Mouse (Mus musculus): ENCODE results near the gene Mgst2. TPM values are rescaled to one million over a fixed set of nuclear protein-coding genes. Genes with fewer than 3 reads are reported as not detected.

The Mgst2 gene
- polyA plus RNA-seq, 1 experiment from 2014 or later, result 16.5 TPM

DNA sequence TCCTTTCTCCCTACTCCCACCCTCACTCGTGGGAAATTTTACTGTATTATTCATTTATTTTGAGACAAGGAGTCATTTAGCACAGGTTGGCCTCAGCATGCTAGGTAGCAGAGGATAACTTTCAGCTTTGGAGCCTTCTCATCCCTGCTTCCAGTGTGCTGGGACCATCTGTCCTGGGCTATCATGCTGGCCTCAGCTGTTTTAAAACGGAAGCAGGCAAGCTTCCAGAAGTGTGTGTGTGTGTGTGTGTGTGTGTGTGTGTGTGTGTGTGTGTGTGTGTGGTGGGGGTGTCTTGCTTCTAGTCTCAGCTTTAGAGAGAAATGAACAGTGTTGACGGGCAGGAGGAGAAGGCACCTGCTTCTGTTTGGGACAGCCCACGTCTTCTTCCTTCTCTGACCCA is 57.7 kb downstream of the Mgst2 start:
- Histone ChIP-seq H3K9ac (no peak overlapping the region), H3K4me1 (replicated peaks) (peaks cover 28% of the 10 kb centered on the region), H3K4me3 (replicated peaks) (no peak overlapping the region), H3K27ac (no peak overlapping the region), H3K4me2 (no peak overlapping the region), H3K36me3 (no peaks in the 10 kb centered on the region), H3K27me3 (peaks cover 3% of the 10 kb centered on the region; the same call in 1 of the 2 replicates), H3K9me3 (replicated peaks) (no peaks in the 10 kb centered on the region)
- WGBS (ENCODE audit: insufficient replicate concordance), result 57% methylated on average over 4 of the region's 4 CpGs
- ATAC-seq (ENCODE audit: low read depth), result no peak
- DNase-seq, result no peak

DNA sequence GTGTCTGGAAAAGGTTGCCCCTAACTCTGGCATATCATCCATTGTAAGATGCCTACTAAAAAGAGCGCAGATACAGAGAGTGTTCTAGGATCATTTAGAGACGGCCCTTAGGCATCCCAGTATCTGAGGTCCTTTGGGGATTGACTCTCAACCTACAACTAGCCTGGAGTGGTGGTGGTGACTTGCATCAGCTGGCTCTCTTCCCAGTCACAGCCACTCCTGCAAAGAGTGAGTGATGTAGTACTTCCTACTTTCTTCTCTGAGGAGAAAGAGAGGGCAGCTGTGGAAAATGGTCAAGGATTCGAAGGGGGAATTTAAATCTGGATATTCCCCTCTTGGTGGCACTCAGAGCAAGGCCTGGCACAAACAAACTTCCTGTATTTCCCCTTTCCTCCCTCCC is 59.2 kb downstream of the Mgst2 start:
- Histone ChIP-seq H3K4me3 (replicated peaks) (no peak overlapping the region), H3K9me3 (replicated peaks) (no peaks in the 10 kb centered on the region), H3K36me3 (no peaks in the 10 kb centered on the region), H3K4me1 (replicated peaks) (peaks cover 22% of the 10 kb centered on the region), H3K27ac (no peak overlapping the region), H3K4me2 (no peak overlapping the region), H3K27me3 (peaks cover 5% of the 10 kb centered on the region; the same call in 1 of the 2 replicates), H3K9ac (no peak overlapping the region)
- DNase-seq (no peak), ATAC-seq (ENCODE audit: low read depth) (no peak)
- 75% methylated on average over 3 of the region's 3 CpGs for WGBS (ENCODE audit: insufficient replicate concordance)

DNA sequence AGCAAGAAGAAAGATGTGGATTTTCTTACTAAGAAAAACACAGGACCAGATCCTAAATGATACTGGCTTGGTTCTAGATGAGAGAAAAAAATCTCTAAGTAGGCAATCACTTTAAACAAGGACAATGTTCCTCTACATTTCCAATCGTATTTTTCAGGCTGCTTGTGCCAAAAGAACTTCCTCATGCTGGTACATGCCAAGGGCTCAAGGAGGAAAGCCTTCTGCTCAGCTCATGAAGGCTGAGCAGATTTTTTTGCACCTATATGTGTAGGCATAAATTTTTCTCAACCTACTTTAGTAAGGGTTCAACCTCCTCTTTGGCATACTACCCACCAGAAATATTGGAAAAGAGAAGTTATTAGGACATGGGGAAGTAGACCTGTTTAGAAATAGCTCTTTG is 59.8 kb downstream of the Mgst2 start:
- H3K9me3 ChIP-seq (replicated peaks), result no peaks in the 10 kb centered on the region
- no peak overlapping the region for H3K27ac ChIP-seq
- no peaks in the 10 kb centered on the region for H3K36me3 ChIP-seq
- 45% methylated on average over 1 of the region's 1 CpGs for WGBS (ENCODE audit: insufficient replicate concordance)
- H3K9ac ChIP-seq, result no peak overlapping the region
- H3K4me1 ChIP-seq (replicated peaks), result peaks cover 22% of the 10 kb centered on the region
- H3K4me2 ChIP-seq, result no peak overlapping the region
- DNase-seq, result no peak
- no peak overlapping the region for H3K4me3 ChIP-seq (replicated peaks)
- ATAC-seq (ENCODE audit: low read depth), result no peak
- H3K27me3 ChIP-seq, result peaks cover 5% of the 10 kb centered on the region; the same call in 1 of the 2 replicates

DNA sequence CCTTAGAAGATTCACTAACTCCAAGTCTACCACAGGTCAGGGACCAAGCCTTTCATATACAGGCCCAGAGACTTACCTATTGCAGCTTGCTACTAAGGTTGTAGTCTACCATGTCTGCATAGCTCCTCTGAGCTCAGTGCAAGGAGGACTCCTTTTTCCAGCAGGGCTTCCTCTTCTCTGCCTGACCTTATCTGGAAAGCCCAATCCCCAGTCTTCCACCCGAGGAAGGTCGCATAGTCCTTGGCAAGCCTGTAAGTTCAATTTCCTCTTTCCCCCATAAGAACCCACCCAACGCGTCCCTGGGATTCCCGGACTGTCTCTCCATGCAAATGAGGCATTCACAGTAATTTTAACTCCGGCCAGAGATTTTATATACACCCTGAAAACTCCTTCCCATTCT is 66.1 kb downstream of the Mgst2 start:
- Histone ChIP-seq H3K9me3 (replicated peaks) (no peaks in the 10 kb centered on the region), H3K36me3 (no peaks in the 10 kb centered on the region), H3K4me1 (replicated peaks) (peaks cover 74% of the 10 kb centered on the region), H3K27me3 (peaks cover 5% of the 10 kb centered on the region; the same call in 1 of the 2 replicates), H3K4me3 (replicated peaks) (no peak overlapping the region), H3K9ac (0 out of 2 replicates have a peak overlapping the region, but pooled peaks have one; percentile 61), H3K27ac (peak overlapping the region; percentile 96), H3K4me2 (no peak overlapping the region)
- DNase-seq (no peak), ATAC-seq (ENCODE audit: low read depth) (no peak)
- WGBS (ENCODE audit: insufficient replicate concordance), result 34% methylated on average over 6 of the region's 6 CpGs

DNA sequence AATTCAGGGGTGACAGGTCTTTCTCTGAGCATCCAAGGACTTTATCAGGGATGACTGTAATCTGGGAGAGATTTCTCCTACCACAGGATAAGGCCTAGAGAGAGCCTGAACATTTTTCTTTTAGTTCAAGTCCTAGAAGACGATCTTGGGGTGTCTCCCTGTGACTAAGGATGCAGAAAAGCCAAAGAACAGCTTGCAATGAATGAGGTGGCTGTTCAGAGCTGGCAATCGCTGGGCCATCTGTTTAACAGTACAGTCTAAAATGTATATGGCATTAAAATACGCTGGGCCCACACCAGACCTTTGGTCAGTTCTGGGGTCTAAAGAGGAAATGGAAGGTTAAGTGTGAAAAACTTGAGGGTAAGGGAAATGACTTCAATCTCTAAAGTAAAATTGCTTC is 67.3 kb downstream of the Mgst2 start:
- Histone ChIP-seq H3K4me1 (replicated peaks) (peaks cover 86% of the 10 kb centered on the region), H3K9ac (peak overlapping the region; percentile 61), H3K4me3 (replicated peaks) (no peak overlapping the region), H3K27me3 (peaks cover 5% of the 10 kb centered on the region; the same call in 1 of the 2 replicates), H3K36me3 (no peaks in the 10 kb centered on the region), H3K4me2 (peak overlapping the region; percentile 63), H3K27ac (peak overlapping the region; percentile 96), H3K9me3 (replicated peaks) (no peaks in the 10 kb centered on the region)
- ATAC-seq (ENCODE audit: low read depth) (no peak), DNase-seq (no peak)
- WGBS (ENCODE audit: insufficient replicate concordance), result 35% methylated on average over 3 of the region's 3 CpGs

DNA sequence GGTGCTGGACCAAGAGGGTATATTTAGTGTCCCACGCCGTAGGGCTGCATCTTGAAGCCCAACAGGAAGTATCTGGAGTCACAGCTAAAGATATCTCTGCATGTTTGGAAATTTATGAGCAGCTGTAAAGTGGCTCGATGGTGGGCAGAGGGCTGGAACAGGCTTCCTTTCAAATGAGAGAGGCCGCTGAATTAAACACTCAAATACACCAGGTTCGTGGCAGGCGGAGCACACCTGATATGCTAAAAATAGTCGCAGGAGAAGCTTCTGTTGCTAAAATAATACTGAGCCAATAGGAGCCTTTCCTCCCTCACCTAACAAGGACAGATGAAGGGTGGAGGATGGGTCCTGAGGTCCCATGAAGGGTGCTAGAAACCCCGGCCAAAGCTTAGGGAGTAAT is 67.8 kb downstream of the Mgst2 start:
- H3K4me1 ChIP-seq (replicated peaks), result peaks cover 91% of the 10 kb centered on the region
- whole genome bisulfite sequencing (ENCODE audit: insufficient replicate concordance), result 8% methylated on average over 8 of the region's 8 CpGs
- H3K27ac ChIP-seq, result peak overlapping the region; percentile 96
- peak overlapping the region; percentile 23 for H3K4me3 ChIP-seq (replicated peaks)
- ATAC-seq (ENCODE audit: low read depth) (peak; percentile 82), DNase-seq (no peak)
- H3K9me3 ChIP-seq (replicated peaks), result no peaks in the 10 kb centered on the region
- H3K36me3 ChIP-seq, result no peaks in the 10 kb centered on the region
- peak overlapping the region; percentile 61 for H3K9ac ChIP-seq
- H3K4me2 ChIP-seq, result peak overlapping the region; percentile 63
- H3K27me3 ChIP-seq, result peaks cover 2% of the 10 kb centered on the region; the same call in 1 of the 2 replicates

DNA sequence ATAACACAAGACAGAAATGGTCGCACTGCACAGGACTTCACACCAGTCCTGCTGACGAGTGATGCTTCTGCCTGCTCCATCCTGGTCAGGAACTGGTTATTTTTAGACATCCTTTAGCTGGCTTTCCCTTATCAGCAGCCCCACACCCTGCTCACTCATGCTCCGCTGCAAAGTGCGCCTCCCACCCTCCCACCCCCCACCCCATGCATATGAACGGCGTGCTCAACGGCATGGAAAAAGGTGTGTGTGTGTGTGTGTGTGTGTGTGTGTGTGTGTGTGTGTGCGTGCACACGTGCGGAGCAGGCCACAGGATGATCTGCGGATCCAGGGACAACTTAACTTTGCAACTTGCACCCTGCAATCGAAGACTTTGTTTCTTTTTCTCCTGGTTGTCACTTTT is 68.3 kb downstream of the Mgst2 start:
- ATAC-seq (ENCODE audit: low read depth) (peak; percentile 98), DNase-seq (peak; percentile 76)
- Histone ChIP-seq H3K4me2 (peak overlapping the region; percentile 63), H3K4me1 (replicated peaks) (peaks cover 95% of the 10 kb centered on the region), H3K27me3 (no peaks in the 10 kb centered on the region), H3K9me3 (replicated peaks) (no peaks in the 10 kb centered on the region), H3K4me3 (replicated peaks) (peak overlapping the region; percentile 23), H3K9ac (peak overlapping the region; percentile 61), H3K27ac (peak overlapping the region; percentile 96), H3K36me3 (no peaks in the 10 kb centered on the region)
- WGBS (ENCODE audit: insufficient replicate concordance), result 5% methylated on average over 12 of the region's 12 CpGs

DNA sequence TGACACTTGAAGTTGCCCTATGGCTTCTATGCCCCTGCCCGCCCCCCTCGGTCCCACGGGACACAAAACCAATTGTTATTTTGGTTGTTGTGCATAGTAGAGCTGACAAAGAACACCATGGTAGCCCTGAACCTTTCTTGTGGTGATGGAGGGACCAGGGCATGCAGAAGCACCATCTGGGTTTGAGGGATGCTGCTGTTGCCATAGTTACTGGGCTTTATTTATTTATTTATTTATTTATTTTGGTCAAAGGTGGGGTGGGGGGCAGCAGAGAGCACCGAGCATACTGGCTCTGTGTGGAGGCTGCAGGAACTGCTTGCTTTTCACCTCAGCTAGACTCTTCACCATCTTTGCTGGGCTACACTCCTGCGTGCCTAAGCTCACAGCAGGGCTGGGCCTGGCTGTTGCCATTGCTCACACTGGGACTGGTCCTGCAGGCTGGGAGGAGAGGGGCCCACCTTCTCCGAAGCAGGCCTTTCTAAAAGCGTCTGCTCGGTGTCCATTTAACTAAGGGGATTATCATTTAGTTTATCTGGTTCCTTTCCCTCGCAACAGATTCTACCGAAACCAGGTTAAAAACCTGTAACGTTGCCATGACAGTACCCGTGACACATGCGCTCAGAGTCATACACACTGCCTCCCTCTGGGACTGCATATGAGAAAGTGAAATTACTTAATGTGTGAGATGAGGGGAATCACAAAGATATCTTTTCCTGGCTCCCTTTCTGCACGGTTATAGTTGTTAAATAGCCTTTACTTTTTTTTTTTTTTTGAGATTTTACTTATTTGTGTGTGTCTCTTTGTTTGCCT is 69.2 kb downstream of the Mgst2 start:
- peak overlapping the region; percentile 59 for H3K9ac ChIP-seq

DNA sequence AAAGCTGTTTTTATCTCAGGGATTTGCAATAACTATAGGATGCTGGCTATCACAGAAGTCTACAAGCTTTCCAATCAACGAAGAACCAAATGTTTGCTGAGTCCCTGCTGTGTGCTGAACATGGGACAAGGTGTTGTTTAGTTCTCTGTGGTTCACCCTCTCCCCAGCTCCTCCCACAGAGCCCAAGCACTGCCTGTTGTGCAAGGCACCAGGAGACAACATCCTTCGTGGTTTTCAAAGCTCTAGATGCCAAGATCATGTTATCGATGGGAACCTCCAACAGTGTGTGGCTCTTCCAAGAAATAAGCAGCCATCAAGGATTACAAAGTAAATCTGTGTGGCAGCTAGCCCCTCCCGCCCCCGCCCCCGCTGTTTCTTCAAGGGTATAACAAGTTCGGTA is 70.5 kb downstream of the Mgst2 start:
- Histone ChIP-seq H3K27ac (peak overlapping the region; percentile 43; the same call in 1 of the 2 replicates), H3K4me3 (replicated peaks) (no peak overlapping the region), H3K9me3 (replicated peaks) (no peaks in the 10 kb centered on the region), H3K4me1 (replicated peaks) (peaks cover 83% of the 10 kb centered on the region), H3K27me3 (no peaks in the 10 kb centered on the region), H3K9ac (no peak overlapping the region), H3K36me3 (no peaks in the 10 kb centered on the region), H3K4me2 (no peak overlapping the region)
- 53% methylated on average over 7 of the region's 7 CpGs for WGBS (ENCODE audit: insufficient replicate concordance)
- DNase-seq, result no peak
- ATAC-seq (ENCODE audit: low read depth), result no peak

More for the DNA sequence above, 69.2 kb downstream of the Mgst2 start:
- DNase-seq, result no peak
- no peaks in the 10 kb centered on the region for H3K9me3 ChIP-seq (replicated peaks)
- peak overlapping the region; percentile 96 for H3K27ac ChIP-seq
- no peaks in the 10 kb centered on the region for H3K27me3 ChIP-seq
- ATAC-seq (ENCODE audit: low read depth), result no peak
- peak overlapping the region; percentile 23; the same call in 1 of the 2 replicates for H3K4me3 ChIP-seq (replicated peaks)
- peaks cover 97% of the 10 kb centered on the region for H3K4me1 ChIP-seq (replicated peaks)
- H3K36me3 ChIP-seq, result no peaks in the 10 kb centered on the region
- peak overlapping the region; percentile 63 for H3K4me2 ChIP-seq
- 60% methylated on average over 14 of the region's 14 CpGs for WGBS (ENCODE audit: insufficient replicate concordance)

DNA sequence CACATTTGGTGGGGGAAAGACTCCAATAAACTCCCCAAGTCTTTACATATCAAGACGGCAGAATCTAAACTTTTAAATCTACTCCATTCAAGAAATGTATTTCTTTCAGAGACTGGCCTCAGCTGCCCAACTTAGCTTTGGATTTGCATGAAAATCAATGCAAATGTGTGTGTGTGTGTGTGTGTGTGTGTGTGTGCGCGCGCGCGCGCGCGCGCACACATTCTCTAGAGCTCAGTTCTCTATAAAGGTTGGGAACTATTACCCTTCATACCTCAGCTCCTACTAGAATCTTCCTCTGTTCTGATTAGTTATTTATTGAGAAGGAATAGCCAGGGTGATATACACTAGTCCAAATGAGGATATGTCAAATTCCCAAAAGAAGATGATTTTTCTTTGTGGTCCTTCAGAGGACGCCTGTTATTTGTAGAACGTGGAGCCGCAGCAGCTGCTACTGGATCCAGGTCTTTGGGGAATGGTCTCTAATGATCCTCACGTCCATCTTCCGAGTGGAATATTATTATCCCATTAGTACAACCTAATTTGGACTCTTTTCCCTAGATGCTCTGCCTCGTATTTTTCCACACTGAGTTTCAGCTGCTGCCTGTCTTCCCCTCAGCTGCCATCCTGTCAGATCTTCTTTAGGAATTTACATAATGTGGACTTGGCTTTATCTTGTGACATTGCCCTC is 71.9 kb downstream of the Mgst2 start:
- DNase-seq, result no peak
- whole genome bisulfite sequencing (ENCODE audit: insufficient replicate concordance), result 88% methylated on average over 16 of the region's 16 CpGs
- H3K27me3 ChIP-seq, result no peaks in the 10 kb centered on the region
- H3K9ac ChIP-seq, result no peak overlapping the region
- H3K9me3 ChIP-seq (replicated peaks), result no peaks in the 10 kb centered on the region
- H3K4me1 ChIP-seq (replicated peaks), result peaks cover 77% of the 10 kb centered on the region
- no peak overlapping the region for H3K4me2 ChIP-seq
- no peak overlapping the region for H3K4me3 ChIP-seq (replicated peaks)
- no peak for ATAC-seq (ENCODE audit: low read depth)
- H3K36me3 ChIP-seq, result no peaks in the 10 kb centered on the region
- H3K27ac ChIP-seq, result peak overlapping the region; percentile 7; the same call in 1 of the 2 replicates

All from liver, embryonic 13.5 days (tissue).